Mouse (Mus musculus) C2C12 (cell line): ENCODE data around the gene Islr. TPM values are rescaled to one million over a fixed set of nuclear protein-coding genes. Genes with fewer than 3 reads are reported as not detected.

Source experiments
- H3K27me3 ChIP-seq: one replicate; pipeline ENCODE4 v1.6.1; 2011; ENCODE audit not compliant: control insufficient read depth, insufficient read depth, insufficient read length
- H3K36me3 ChIP-seq: one replicate; pipeline ENCODE4 v1.6.1; 2011; ENCODE audit not compliant: control insufficient read depth, insufficient read depth
- H3K4me3 ChIP-seq: one replicate; pipeline ENCODE4 v1.5.1; 2011; ENCODE audit warnings: mild to moderate bottlenecking, control low read depth; ENCODE audit not compliant: poor library complexity, insufficient read depth, severe bottlenecking
- H3K79me2 ChIP-seq: one replicate; pipeline ENCODE4 v1.6.1; 2011; ENCODE audit not compliant: control insufficient read depth, insufficient read depth
- H3K79me3 ChIP-seq: one replicate; pipeline ENCODE4 v1.6.1; 2011; ENCODE audit warnings: low read depth, control low read depth
- H3ac ChIP-seq: one replicate; pipeline ENCODE3; 2011; ENCODE audit warnings: low read depth; ENCODE audit not compliant: control insufficient read depth, insufficient read length
- CEBPB ChIP-seq: IDR thresholded peaks from one replicate; pipeline ENCODE4 v1.6.1; 2011; ENCODE audit warnings: low read depth, mild to moderate bottlenecking, control low read depth, moderate library complexity
- CTCF ChIP-seq: IDR thresholded peaks from one replicate; pipeline ENCODE4 v1.5.1; 2011; ENCODE audit not compliant: control insufficient read depth, insufficient read depth, insufficient read length
- FOSL1 ChIP-seq: IDR thresholded peaks from one replicate; pipeline ENCODE4 v1.8.0; 2011; ENCODE audit warnings: mild to moderate bottlenecking, low read length; ENCODE audit not compliant: poor library complexity, insufficient read depth, severe bottlenecking
- MAX ChIP-seq: IDR thresholded peaks from one replicate; pipeline ENCODE4 v1.6.1; 2011; ENCODE audit warnings: mild to moderate bottlenecking, control low read depth
- MYOD1 ChIP-seq: IDR thresholded peaks from one replicate; pipeline ENCODE4 v1.6.1; 2011; ENCODE audit warnings: low read depth; ENCODE audit not compliant: control insufficient read depth, insufficient read length
- MYOG ChIP-seq: IDR thresholded peaks from one replicate; pipeline ENCODE4 v1.6.1; 2011; ENCODE audit not compliant: control insufficient read depth, insufficient read length; ENCODE audit errors: extremely low read depth
- USF1 ChIP-seq: IDR thresholded peaks from one replicate; pipeline ENCODE4 v1.6.1; 2011; ENCODE audit warnings: low read depth, mild to moderate bottlenecking, control low read depth, moderate library complexity
- polyA plus RNA-seq: library from polyadenylated mRNA; unstranded; fragments of >200 nt; fragmentation: generic; extraction: Trizol; gene quantifications from one replicate; pipeline ENCODE4 v1.2.1, GENCODE M21; 2012; ENCODE audit warnings: missing spikeins

The Islr gene
- polyA plus RNA-seq, 1 experiment = 10.3 TPM

- TF ChIP-seq MYOD1 (no peak), MYOG (no peak), CEBPB (no peak), MAX (no peak), USF1 (no peak), CTCF (no peak), FOSL1 (no peak)
- no peaks in the 10 kb centered on the region for H3K79me3 ChIP-seq
- no peaks in the 10 kb centered on the region for H3K27me3 ChIP-seq
- H3K4me3 ChIP-seq = no peak overlapping the region
- no peaks in the 10 kb centered on the region for H3K36me3 ChIP-seq
- H3ac ChIP-seq = no peak overlapping the region
- no peaks in the 10 kb centered on the region for H3K79me2 ChIP-seq
Observed at GRCm38 (mm10) chr9:58213865-58214264, 9.8 kb upstream of the Islr start.

GRCm38 (mm10) chr9:58213377-58213776 lies 9.3 kb upstream of the Islr start:
- TF ChIP-seq CEBPB (no peak), MYOG (no peak), USF1 (no peak), MYOD1 (no peak), MAX (no peak), CTCF (no peak), FOSL1 (no peak)
- Histone ChIP-seq H3K4me3 (no peak overlapping the region), H3K36me3 (no peaks in the 10 kb centered on the region), H3K79me2 (no peaks in the 10 kb centered on the region), H3K79me3 (no peaks in the 10 kb centered on the region), H3ac (no peak overlapping the region), H3K27me3 (no peaks in the 10 kb centered on the region)

- H3K27me3 ChIP-seq = no peaks in the 10 kb centered on the region
- no peak overlapping the region for H3ac ChIP-seq
- no peaks in the 10 kb centered on the region for H3K79me2 ChIP-seq
- H3K79me3 ChIP-seq = no peaks in the 10 kb centered on the region
- no peaks in the 10 kb centered on the region for H3K36me3 ChIP-seq
- no peak overlapping the region for H3K4me3 ChIP-seq
- TF ChIP-seq USF1 = no peak
- TF ChIP-seq CEBPB = no peak
- TF ChIP-seq MYOG = no peak
- no peak for TF ChIP-seq CTCF
- no peak for TF ChIP-seq FOSL1
- TF ChIP-seq MAX = no peak
- no peak for TF ChIP-seq MYOD1
Observed at GRCm38 (mm10) chr9:58210304-58210627, 6.2 kb upstream of the Islr start.

GRCm38 (mm10) chr9:58209462-58210303 lies 5.6 kb upstream of the Islr start:
- Histone ChIP-seq H3ac (no peak overlapping the region), H3K79me3 (no peaks in the 10 kb centered on the region), H3K36me3 (no peaks in the 10 kb centered on the region), H3K27me3 (no peaks in the 10 kb centered on the region), H3K79me2 (no peaks in the 10 kb centered on the region), H3K4me3 (no peak overlapping the region)
- TF ChIP-seq MAX (no peak), CTCF (no peak), CEBPB (no peak), FOSL1 (no peak), MYOG (no peak), MYOD1 (no peak), USF1 (no peak)

- H3K27me3 ChIP-seq = peaks cover 4% of the 10 kb centered on the region
- no peak overlapping the region for H3ac ChIP-seq
- H3K79me3 ChIP-seq = no peaks in the 10 kb centered on the region
- no peaks in the 10 kb centered on the region for H3K79me2 ChIP-seq
- no peak overlapping the region for H3K4me3 ChIP-seq
- H3K36me3 ChIP-seq = no peaks in the 10 kb centered on the region
- TF ChIP-seq CTCF (no peak), USF1 (no peak), MYOG (no peak), MYOD1 (no peak)
Observed at GRCm38 (mm10) chr9:58206013-58206412, 1.9 kb upstream of the Islr start.

- Histone ChIP-seq H3K79me3 (no peaks in the 10 kb centered on the region), H3K36me3 (no peaks in the 10 kb centered on the region), H3K27me3 (peaks cover 7% of the 10 kb centered on the region), H3K4me3 (no peak overlapping the region), H3K79me2 (no peaks in the 10 kb centered on the region), H3ac (no peak overlapping the region)
- peak; percentile 94 for TF ChIP-seq CTCF
- no peak for TF ChIP-seq FOSL1
Observed at GRCm38 (mm10) chr9:58204448-58205000, 418 bp upstream of the Islr start.
